Mouse (Mus musculus): ENCODE data around the gene Ccn5. TPM values are rescaled to one million over a fixed set of nuclear protein-coding genes. Genes with fewer than 3 reads are reported as not detected.

Gene Ccn5
- 0.23 TPM in 1 of 2 replicates, not detected in the other for polyA plus RNA-seq (2014; fragmentation: Nextera tagmentation; extraction: Ambion mirVana)

- Histone ChIP-seq H3K4me2 (replicated peaks) (no peak within 1 kb of the TSS), H3K4me1 (replicated peaks; ENCODE audit: control insufficient read depth, insufficient read depth, low read length) (no peaks in the 10 kb centered on the region), H3K9ac (no peak within 1 kb of the TSS), H3K36me3 (replicated peaks; ENCODE audit: control insufficient read depth, insufficient read depth) (no peaks in the 10 kb centered on the region), H3K4me3 (replicated peaks; ENCODE audit: low read length) (no peak within 1 kb of the TSS), H3K9me3 (ENCODE audit: control insufficient read depth, low read length) (no peaks in the 10 kb centered on the region), H3K27ac (no peak within 1 kb of the TSS), H3K27me3 (ENCODE audit: control insufficient read depth, insufficient read depth, low read length) (no peaks in the 10 kb centered on the region)
- DNase-seq (ENCODE audit: low spot score) (no peak), ATAC-seq (ENCODE audit: low FRiP score) (no peak)
- WGBS, result 73% methylated on average over 4 of the region's 4 CpGs
These were observed at the start of gene Ccn5 for GRCm38 (mm10) chr2:163820607-163821006. TSS of gene Ccn5 (plus strand) at chr2:163820861.

DNA sequence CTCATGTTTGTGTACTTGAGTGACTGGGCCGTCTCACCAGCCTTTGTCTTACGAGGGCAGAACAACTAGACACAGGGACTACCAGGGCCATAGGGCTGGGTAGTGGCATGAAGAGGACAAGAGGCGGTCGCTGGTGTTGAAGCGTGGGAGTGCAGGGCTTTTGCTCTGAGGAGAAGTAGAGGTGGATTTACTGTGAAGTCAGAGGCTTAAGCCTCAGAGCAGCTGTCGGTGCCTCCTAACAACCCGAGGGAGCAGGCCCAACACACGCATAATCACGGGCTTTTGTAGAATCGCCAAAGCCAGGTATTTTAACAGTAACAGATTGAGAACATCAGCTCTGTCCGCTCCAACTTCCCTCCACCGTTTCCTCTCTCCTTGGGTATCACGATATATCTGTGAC lies 44.0 kb upstream of the Ccn5 start:
- H3K27me3 ChIP-seq (ENCODE audit: control insufficient read depth, insufficient read depth, low read length), result peaks cover 5% of the 10 kb centered on the region; the same call in 1 of the 2 replicates
- DNase-seq (ENCODE audit: low spot score) (no peak), ATAC-seq (ENCODE audit: low FRiP score) (no peak)
- no peaks in the 10 kb centered on the region for H3K4me1 ChIP-seq (replicated peaks; ENCODE audit: control insufficient read depth, insufficient read depth, low read length)
- H3K9me3 ChIP-seq (ENCODE audit: control insufficient read depth, low read length), result no peaks in the 10 kb centered on the region
- no peak overlapping the region for H3K4me2 ChIP-seq (replicated peaks)
- 13% methylated on average over 13 of the region's 13 CpGs for WGBS
- no peak overlapping the region for H3K9ac ChIP-seq
- H3K36me3 ChIP-seq (replicated peaks; ENCODE audit: control insufficient read depth, insufficient read depth), result no peaks in the 10 kb centered on the region
- H3K4me3 ChIP-seq (replicated peaks; ENCODE audit: low read length), result no peak overlapping the region
- H3K27ac ChIP-seq, result no peak overlapping the region

GRCm38 (mm10) chr2:163777061-163777460 lies 43.6 kb upstream of the Ccn5 start:
- no peak for ATAC-seq (ENCODE audit: low FRiP score)
- no peak overlapping the region for H3K9ac ChIP-seq
- H3K9me3 ChIP-seq (ENCODE audit: control insufficient read depth, low read length), result no peaks in the 10 kb centered on the region
- 5% methylated on average over 2 of the region's 2 CpGs for WGBS
- no peak overlapping the region for H3K27ac ChIP-seq
- peaks cover 5% of the 10 kb centered on the region; the same call in 1 of the 2 replicates for H3K27me3 ChIP-seq (ENCODE audit: control insufficient read depth, insufficient read depth, low read length)
- H3K36me3 ChIP-seq (replicated peaks; ENCODE audit: control insufficient read depth, insufficient read depth), result no peaks in the 10 kb centered on the region
- DNase-seq (ENCODE audit: low spot score), result no peak
- no peak overlapping the region for H3K4me2 ChIP-seq (replicated peaks)
- H3K4me3 ChIP-seq (replicated peaks; ENCODE audit: low read length), result no peak overlapping the region
- H3K4me1 ChIP-seq (replicated peaks; ENCODE audit: control insufficient read depth, insufficient read depth, low read length), result no peaks in the 10 kb centered on the region

DNA sequence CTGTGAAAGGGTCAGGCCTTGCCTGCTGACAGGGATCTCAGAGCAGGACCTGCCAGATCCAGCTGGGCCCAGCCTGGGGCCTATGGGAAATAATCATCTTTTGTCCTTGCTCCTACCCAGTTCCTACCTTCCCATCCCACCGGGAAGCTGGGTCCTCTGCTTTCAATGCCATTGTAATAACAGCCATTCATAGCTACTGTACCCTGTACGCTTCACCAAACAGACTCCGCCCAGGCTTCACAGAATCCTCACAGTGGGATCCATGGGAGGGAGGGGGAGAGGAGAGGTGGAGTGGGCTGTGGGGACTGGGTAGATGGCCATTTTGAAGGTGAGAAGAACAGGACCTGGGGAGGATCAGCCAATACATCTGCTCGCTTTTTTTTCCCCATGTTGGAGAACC lies 41.8 kb upstream of the Ccn5 start:
- no peaks in the 10 kb centered on the region for H3K36me3 ChIP-seq (replicated peaks; ENCODE audit: control insufficient read depth, insufficient read depth)
- H3K4me1 ChIP-seq (replicated peaks; ENCODE audit: control insufficient read depth, insufficient read depth, low read length), result no peaks in the 10 kb centered on the region
- 44% methylated on average over 4 of the region's 4 CpGs for WGBS
- H3K9me3 ChIP-seq (ENCODE audit: control insufficient read depth, low read length), result no peaks in the 10 kb centered on the region
- DNase-seq (ENCODE audit: low spot score) (no peak), ATAC-seq (ENCODE audit: low FRiP score) (no peak)
- no peak overlapping the region for H3K4me2 ChIP-seq (replicated peaks)
- H3K4me3 ChIP-seq (replicated peaks; ENCODE audit: low read length), result no peak overlapping the region
- H3K27me3 ChIP-seq (ENCODE audit: control insufficient read depth, insufficient read depth, low read length), result peaks cover 5% of the 10 kb centered on the region
- no peak overlapping the region for H3K27ac ChIP-seq
- no peak overlapping the region for H3K9ac ChIP-seq

- Histone ChIP-seq H3K4me3 (replicated peaks; ENCODE audit: low read length) (no peak overlapping the region), H3K9me3 (ENCODE audit: control insufficient read depth, low read length) (no peaks in the 10 kb centered on the region), H3K9ac (no peak overlapping the region), H3K36me3 (replicated peaks; ENCODE audit: control insufficient read depth, insufficient read depth) (no peaks in the 10 kb centered on the region), H3K4me1 (replicated peaks; ENCODE audit: control insufficient read depth, insufficient read depth, low read length) (no peaks in the 10 kb centered on the region), H3K4me2 (replicated peaks) (no peak overlapping the region), H3K27me3 (ENCODE audit: control insufficient read depth, insufficient read depth, low read length) (no peaks in the 10 kb centered on the region; the same call in 1 of the 2 replicates), H3K27ac (no peak overlapping the region)
- DNase-seq (ENCODE audit: low spot score), result no peak
- no peak for ATAC-seq (ENCODE audit: low FRiP score)
- 92% methylated on average over 6 of the region's 6 CpGs for WGBS
These were observed 37.3 kb upstream of the Ccn5 start for GRCm38 (mm10) chr2:163783368-163783767.

GRCm38 (mm10) chr2:163783901-163784300 lies 36.8 kb upstream of the Ccn5 start:
- H3K36me3 ChIP-seq (replicated peaks; ENCODE audit: control insufficient read depth, insufficient read depth), result no peaks in the 10 kb centered on the region
- H3K9ac ChIP-seq, result no peak overlapping the region
- no peak overlapping the region for H3K4me2 ChIP-seq (replicated peaks)
- DNase-seq (ENCODE audit: low spot score), result no peak
- ATAC-seq (ENCODE audit: low FRiP score), result no peak
- WGBS, result 80% methylated on average over 4 of the region's 4 CpGs
- no peaks in the 10 kb centered on the region for H3K9me3 ChIP-seq (ENCODE audit: control insufficient read depth, low read length)
- no peaks in the 10 kb centered on the region; the same call in 1 of the 2 replicates for H3K27me3 ChIP-seq (ENCODE audit: control insufficient read depth, insufficient read depth, low read length)
- H3K4me1 ChIP-seq (replicated peaks; ENCODE audit: control insufficient read depth, insufficient read depth, low read length), result no peaks in the 10 kb centered on the region
- no peak overlapping the region for H3K4me3 ChIP-seq (replicated peaks; ENCODE audit: low read length)
- H3K27ac ChIP-seq, result no peak overlapping the region

GRCm38 (mm10) chr2:163787086-163787485 lies 33.6 kb upstream of the Ccn5 start:
- Histone ChIP-seq H3K9ac (no peak overlapping the region), H3K4me2 (replicated peaks) (no peak overlapping the region), H3K27me3 (ENCODE audit: control insufficient read depth, insufficient read depth, low read length) (no peaks in the 10 kb centered on the region; the same call in 1 of the 2 replicates), H3K4me1 (replicated peaks; ENCODE audit: control insufficient read depth, insufficient read depth, low read length) (no peaks in the 10 kb centered on the region), H3K36me3 (replicated peaks; ENCODE audit: control insufficient read depth, insufficient read depth) (no peaks in the 10 kb centered on the region), H3K4me3 (replicated peaks; ENCODE audit: low read length) (no peak overlapping the region), H3K27ac (no peak overlapping the region), H3K9me3 (ENCODE audit: control insufficient read depth, low read length) (no peaks in the 10 kb centered on the region)
- ATAC-seq (ENCODE audit: low FRiP score) (no peak), DNase-seq (ENCODE audit: low spot score) (no peak)
- 86% methylated on average over 6 of the region's 6 CpGs for WGBS

- DNase-seq (ENCODE audit: low spot score) (peak; percentile 73), ATAC-seq (ENCODE audit: low FRiP score) (0 out of 2 replicates have a peak, but pooled peaks have one; percentile 27)
- Histone ChIP-seq H3K36me3 (replicated peaks; ENCODE audit: control insufficient read depth, insufficient read depth) (no peaks in the 10 kb centered on the region), H3K4me3 (replicated peaks; ENCODE audit: low read length) (no peak overlapping the region), H3K27ac (no peak overlapping the region), H3K27me3 (ENCODE audit: control insufficient read depth, insufficient read depth, low read length) (no peaks in the 10 kb centered on the region), H3K9ac (no peak overlapping the region), H3K4me1 (replicated peaks; ENCODE audit: control insufficient read depth, insufficient read depth, low read length) (no peaks in the 10 kb centered on the region), H3K4me2 (replicated peaks) (no peak overlapping the region), H3K9me3 (ENCODE audit: control insufficient read depth, low read length) (no peaks in the 10 kb centered on the region)
- WGBS, result 57% methylated on average over 3 of the region's 3 CpGs
These were observed 33.0 kb upstream of the Ccn5 start for GRCm38 (mm10) chr2:163787709-163788108.

GRCm38 (mm10) chr2:163788484-163788883 lies 32.2 kb upstream of the Ccn5 start:
- 83% methylated on average over 4 of the region's 4 CpGs for WGBS
- ATAC-seq (ENCODE audit: low FRiP score), result no peak

DNA sequence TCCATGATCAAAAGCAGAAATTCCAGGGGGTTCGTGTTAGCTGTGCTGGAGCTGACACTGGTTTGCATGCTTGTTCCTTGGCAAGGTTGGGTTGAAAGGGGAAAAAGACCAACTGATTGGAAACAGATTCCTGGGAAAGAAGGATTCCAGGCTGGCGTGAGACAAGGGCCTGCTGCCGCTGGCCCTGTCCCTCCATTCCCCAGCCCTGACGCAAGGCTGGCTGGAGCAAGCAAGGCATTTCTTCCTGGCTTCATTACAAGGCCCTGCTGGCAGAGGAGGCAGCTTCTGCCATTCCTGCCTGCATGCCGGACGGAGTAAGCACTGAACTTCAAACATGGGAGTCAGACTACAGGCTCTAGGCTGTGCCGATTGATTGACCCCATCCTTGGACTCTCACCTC lies 22.2 kb upstream of the Ccn5 start:
- 81% methylated on average over 7 of the region's 7 CpGs for WGBS
- no peak overlapping the region for H3K4me3 ChIP-seq (replicated peaks; ENCODE audit: low read length)
- no peak for DNase-seq (ENCODE audit: low spot score)

More at GRCm38 (mm10) chr2:163788484-163788883, 32.2 kb upstream of the Ccn5 start:
- H3K9me3 ChIP-seq (ENCODE audit: control insufficient read depth, low read length), result no peaks in the 10 kb centered on the region
- no peak overlapping the region for H3K4me2 ChIP-seq (replicated peaks)
- H3K27me3 ChIP-seq (ENCODE audit: control insufficient read depth, insufficient read depth, low read length), result no peaks in the 10 kb centered on the region
- no peaks in the 10 kb centered on the region for H3K4me1 ChIP-seq (replicated peaks; ENCODE audit: control insufficient read depth, insufficient read depth, low read length)
- no peak overlapping the region for H3K9ac ChIP-seq
- H3K4me3 ChIP-seq (replicated peaks; ENCODE audit: low read length), result no peak overlapping the region
- peak; percentile 67 for DNase-seq (ENCODE audit: low spot score)
- no peak overlapping the region for H3K27ac ChIP-seq
- no peaks in the 10 kb centered on the region for H3K36me3 ChIP-seq (replicated peaks; ENCODE audit: control insufficient read depth, insufficient read depth)

More for the DNA sequence above, 22.2 kb upstream of the Ccn5 start:
- no peaks in the 10 kb centered on the region for H3K9me3 ChIP-seq (ENCODE audit: control insufficient read depth, low read length)
- H3K27ac ChIP-seq, result no peak overlapping the region
- H3K27me3 ChIP-seq (ENCODE audit: control insufficient read depth, insufficient read depth, low read length), result no peaks in the 10 kb centered on the region
- H3K36me3 ChIP-seq (replicated peaks; ENCODE audit: control insufficient read depth, insufficient read depth), result no peaks in the 10 kb centered on the region
- H3K9ac ChIP-seq, result no peak overlapping the region
- no peak overlapping the region for H3K4me2 ChIP-seq (replicated peaks)
- H3K4me1 ChIP-seq (replicated peaks; ENCODE audit: control insufficient read depth, insufficient read depth, low read length), result no peaks in the 10 kb centered on the region
- no peak for ATAC-seq (ENCODE audit: low FRiP score)
